Mouse (Mus musculus): ENCODE results near the gene Lgals3bp. TPM values are rescaled to one million over a fixed set of nuclear protein-coding genes. Genes with fewer than 3 reads are reported as not detected.
A peak's percentile ranks its signal among the peaks of the same experiment; 100 is the strongest.

The Lgals3bp gene
- polyA plus RNA-seq, 1 experiment from 2014 or later, result 44.3 TPM

DNA sequence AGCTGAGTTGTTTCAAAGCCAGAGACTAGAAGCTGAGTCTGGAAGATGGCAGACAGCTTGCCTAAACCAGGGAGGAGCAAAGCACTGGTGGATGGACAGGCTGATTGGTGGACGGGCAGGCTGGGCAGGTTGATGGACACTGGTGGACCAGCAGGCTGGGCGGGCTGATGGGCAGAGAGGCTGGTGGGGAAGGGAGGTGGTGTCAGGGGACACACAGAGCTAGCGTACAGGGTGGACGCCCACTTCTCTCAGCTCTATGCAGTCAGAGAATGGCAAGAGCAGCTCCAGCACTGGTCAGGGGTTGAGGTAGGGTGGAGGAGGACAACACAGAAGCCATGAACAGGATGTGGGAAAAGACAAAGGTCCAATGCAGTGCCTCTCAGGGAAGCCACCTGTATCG is 32.6 kb downstream of the Lgals3bp start:
- Histone ChIP-seq H3K4me3 (ENCODE audit: low read depth, low read length) (no peak overlapping the region), H3K4me2 (replicated peaks; ENCODE audit: low read depth, low read length) (no peak overlapping the region), H3K4me1 (ENCODE audit: insufficient read depth, low read depth, low read length) (no peaks in the 10 kb centered on the region), H3K9ac (replicated peaks; ENCODE audit: low read depth) (no peak overlapping the region), H3K27ac (ENCODE audit: low read length) (no peak overlapping the region), H3K36me3 (ENCODE audit: insufficient read depth, low read length) (no peaks in the 10 kb centered on the region), H3K27me3 (replicated peaks; ENCODE audit: insufficient read depth, low read length) (no peaks in the 10 kb centered on the region), H3K9me3 (ENCODE audit: low read length) (no peaks in the 10 kb centered on the region)
- ATAC-seq (no peak), DNase-seq (ENCODE audit: low spot score) (no peak)
- TF ChIP-seq CTCF (IDR thresholded peaks at IDR 0.05) (no peak), EP300 (IDR thresholded peaks at IDR 0.05) (no peak)
- 79% methylated on average over 5 of the region's 5 CpGs for WGBS

DNA sequence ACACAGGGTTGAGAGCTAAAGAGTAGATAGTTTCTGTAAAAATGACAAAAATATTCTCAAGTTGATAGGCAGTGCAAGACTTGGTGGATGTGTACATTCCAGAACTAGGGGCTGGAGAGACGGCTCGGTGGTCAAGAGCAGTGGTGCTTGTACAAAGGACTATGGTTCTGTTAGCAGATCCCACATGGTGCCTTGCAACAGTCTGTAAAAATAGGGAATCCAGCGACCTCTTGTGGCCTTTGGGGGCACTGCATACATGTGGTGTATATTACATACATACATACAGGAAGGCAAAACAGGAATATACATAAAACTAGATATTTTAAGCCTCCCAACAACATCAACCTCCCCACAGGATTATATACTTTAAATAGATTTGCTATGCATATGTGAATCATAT is 33.6 kb downstream of the Lgals3bp start:
- no peak for TF ChIP-seq EP300 (IDR thresholded peaks at IDR 0.05)
- TF ChIP-seq CTCF (IDR thresholded peaks at IDR 0.05), result peak; percentile 71
- H3K27ac ChIP-seq (ENCODE audit: low read length), result no peak overlapping the region
- H3K27me3 ChIP-seq (replicated peaks; ENCODE audit: insufficient read depth, low read length), result no peaks in the 10 kb centered on the region
- H3K36me3 ChIP-seq (ENCODE audit: insufficient read depth, low read length), result no peaks in the 10 kb centered on the region
- DNase-seq (ENCODE audit: low spot score) (peak; percentile 31), ATAC-seq (no peak)
- H3K4me3 ChIP-seq (ENCODE audit: low read depth, low read length), result no peak overlapping the region
- 63% methylated on average over 3 of the region's 3 CpGs for WGBS
- H3K9ac ChIP-seq (replicated peaks; ENCODE audit: low read depth), result no peak overlapping the region
- H3K4me1 ChIP-seq (ENCODE audit: insufficient read depth, low read depth, low read length), result peaks cover 8% of the 10 kb centered on the region; the same call in 1 of the 2 replicates
- no peaks in the 10 kb centered on the region for H3K9me3 ChIP-seq (ENCODE audit: low read length)
- no peak overlapping the region for H3K4me2 ChIP-seq (replicated peaks; ENCODE audit: low read depth, low read length)

DNA sequence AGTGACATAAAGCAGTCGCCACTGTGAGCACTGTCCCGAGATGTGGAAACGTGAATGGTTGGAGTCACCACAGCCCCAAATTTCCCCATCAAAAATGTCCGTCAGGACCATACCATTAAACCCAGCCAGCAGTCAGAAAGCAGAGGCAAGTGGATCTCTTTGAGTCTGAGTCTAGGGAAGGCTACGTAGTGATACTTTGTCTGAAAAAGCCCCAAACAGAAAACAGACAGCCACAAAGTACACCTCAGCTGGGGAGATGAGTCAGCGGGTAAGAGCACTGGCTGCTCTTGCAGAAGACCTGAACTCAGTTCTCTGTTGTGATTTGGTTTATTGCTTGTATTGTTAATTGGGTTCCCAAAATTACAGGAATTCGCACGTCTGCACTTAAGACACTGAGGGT is 35.3 kb downstream of the Lgals3bp start:
- H3K36me3 ChIP-seq (ENCODE audit: insufficient read depth, low read length), result no peaks in the 10 kb centered on the region
- H3K4me2 ChIP-seq (replicated peaks; ENCODE audit: low read depth, low read length), result no peak overlapping the region
- no peaks in the 10 kb centered on the region for H3K9me3 ChIP-seq (ENCODE audit: low read length)
- H3K9ac ChIP-seq (replicated peaks; ENCODE audit: low read depth), result no peak overlapping the region
- ATAC-seq (no peak), DNase-seq (ENCODE audit: low spot score) (no peak)
- H3K4me3 ChIP-seq (ENCODE audit: low read depth, low read length), result no peak overlapping the region
- H3K27me3 ChIP-seq (replicated peaks; ENCODE audit: insufficient read depth, low read length), result no peaks in the 10 kb centered on the region
- peaks cover 17% of the 10 kb centered on the region; the same call in 1 of the 2 replicates for H3K4me1 ChIP-seq (ENCODE audit: insufficient read depth, low read depth, low read length)
- no peak for TF ChIP-seq EP300 (IDR thresholded peaks at IDR 0.05)
- no peak for TF ChIP-seq CTCF (IDR thresholded peaks at IDR 0.05)
- WGBS, result 79% methylated on average over 8 of the region's 8 CpGs
- no peak overlapping the region for H3K27ac ChIP-seq (ENCODE audit: low read length)

DNA sequence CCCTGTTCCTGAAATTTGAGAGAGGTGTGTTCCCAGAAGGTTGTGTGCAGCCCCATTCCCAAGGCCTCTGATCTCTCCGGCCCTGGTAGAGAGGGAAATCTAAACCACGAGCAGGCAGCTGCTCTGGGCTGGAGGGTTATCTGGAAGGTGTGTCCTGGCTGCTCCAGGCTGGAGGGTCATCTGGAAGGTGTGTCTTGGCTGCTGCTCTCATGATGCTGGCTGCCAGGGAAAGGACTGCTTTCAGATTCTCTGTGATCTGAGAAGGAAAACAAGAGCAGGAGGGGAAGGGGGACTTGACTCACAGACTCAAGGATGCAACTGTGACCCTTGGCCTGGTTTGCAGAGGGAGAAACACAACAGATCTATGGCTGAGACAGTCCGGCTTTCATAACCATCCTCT is 35.8 kb downstream of the Lgals3bp start:
- H3K4me2 ChIP-seq (replicated peaks; ENCODE audit: low read depth, low read length), result no peak overlapping the region
- H3K4me1 ChIP-seq (ENCODE audit: insufficient read depth, low read depth, low read length), result peaks cover 18% of the 10 kb centered on the region; the same call in 1 of the 2 replicates
- H3K36me3 ChIP-seq (ENCODE audit: insufficient read depth, low read length), result no peaks in the 10 kb centered on the region
- 69% methylated on average over 3 of the region's 3 CpGs for WGBS
- no peak for TF ChIP-seq EP300 (IDR thresholded peaks at IDR 0.05)
- TF ChIP-seq CTCF (IDR thresholded peaks at IDR 0.05), result no peak
- no peak for ATAC-seq
- H3K4me3 ChIP-seq (ENCODE audit: low read depth, low read length), result no peak overlapping the region
- no peak overlapping the region for H3K27ac ChIP-seq (ENCODE audit: low read length)
- H3K9me3 ChIP-seq (ENCODE audit: low read length), result no peaks in the 10 kb centered on the region
- DNase-seq (ENCODE audit: low spot score), result peak; percentile 36
- no peak overlapping the region for H3K9ac ChIP-seq (replicated peaks; ENCODE audit: low read depth)
- no peaks in the 10 kb centered on the region for H3K27me3 ChIP-seq (replicated peaks; ENCODE audit: insufficient read depth, low read length)

DNA sequence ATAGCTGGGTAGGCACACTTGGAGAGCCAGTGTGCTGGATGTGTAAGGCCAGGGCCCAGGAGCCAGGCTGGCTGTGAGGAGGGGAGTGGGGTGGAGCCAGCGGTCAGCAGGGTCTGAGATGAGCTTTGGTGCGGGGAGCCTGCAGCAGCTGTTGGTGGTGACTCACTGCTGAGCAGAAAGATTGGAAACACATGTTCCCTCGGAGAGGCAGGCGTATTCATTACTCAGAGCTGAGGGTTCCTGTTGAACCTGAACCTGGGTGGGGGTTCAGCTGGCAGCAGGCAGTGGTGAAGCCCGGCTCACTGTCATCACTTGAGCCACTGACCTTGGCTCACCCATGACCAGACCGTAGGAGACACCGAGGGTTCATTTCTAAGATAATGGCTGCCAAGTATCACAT is 36.7 kb downstream of the Lgals3bp start:
- Histone ChIP-seq H3K36me3 (ENCODE audit: insufficient read depth, low read length) (no peaks in the 10 kb centered on the region), H3K27ac (ENCODE audit: low read length) (no peak overlapping the region), H3K9ac (replicated peaks; ENCODE audit: low read depth) (no peak overlapping the region), H3K4me1 (ENCODE audit: insufficient read depth, low read depth, low read length) (peaks cover 28% of the 10 kb centered on the region; the same call in 1 of the 2 replicates), H3K4me3 (ENCODE audit: low read depth, low read length) (no peak overlapping the region), H3K4me2 (replicated peaks; ENCODE audit: low read depth, low read length) (no peak overlapping the region), H3K27me3 (replicated peaks; ENCODE audit: insufficient read depth, low read length) (no peaks in the 10 kb centered on the region), H3K9me3 (ENCODE audit: low read length) (no peaks in the 10 kb centered on the region)
- ATAC-seq (peak; percentile 46), DNase-seq (ENCODE audit: low spot score) (peak; percentile 90)
- TF ChIP-seq CTCF (IDR thresholded peaks at IDR 0.05) (no peak), EP300 (IDR thresholded peaks at IDR 0.05) (no peak)
- WGBS, result 54% methylated on average over 7 of the region's 7 CpGs

DNA sequence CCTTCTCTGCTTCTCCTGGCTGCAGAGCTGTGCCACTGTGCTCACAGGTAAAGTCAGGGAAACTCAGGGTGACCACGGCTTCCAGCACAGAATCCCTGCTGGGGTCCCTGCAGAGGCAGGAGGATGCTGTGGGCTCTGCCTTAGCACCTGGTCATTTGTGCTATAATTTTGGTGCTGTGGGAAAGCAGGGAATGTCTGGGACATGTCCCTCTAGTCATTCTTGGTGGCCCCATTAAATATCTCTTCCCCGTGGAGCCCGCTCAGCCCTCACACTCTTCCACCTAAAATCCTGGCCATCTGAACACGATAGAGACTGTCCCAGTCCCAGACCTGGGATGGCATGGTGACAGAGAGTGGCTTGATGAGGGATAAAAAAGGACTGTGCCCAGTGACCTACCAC is 37.9 kb downstream of the Lgals3bp start:
- DNase-seq (ENCODE audit: low spot score) (no peak), ATAC-seq (no peak)
- no peaks in the 10 kb centered on the region for H3K9me3 ChIP-seq (ENCODE audit: low read length)
- peaks cover 28% of the 10 kb centered on the region; the same call in 1 of the 2 replicates for H3K4me1 ChIP-seq (ENCODE audit: insufficient read depth, low read depth, low read length)
- TF ChIP-seq EP300 (IDR thresholded peaks at IDR 0.05) (no peak), CTCF (IDR thresholded peaks at IDR 0.05) (no peak)
- no peak overlapping the region for H3K4me2 ChIP-seq (replicated peaks; ENCODE audit: low read depth, low read length)
- WGBS, result 88% methylated on average over 4 of the region's 4 CpGs
- H3K4me3 ChIP-seq (ENCODE audit: low read depth, low read length), result no peak overlapping the region
- no peaks in the 10 kb centered on the region for H3K27me3 ChIP-seq (replicated peaks; ENCODE audit: insufficient read depth, low read length)
- H3K27ac ChIP-seq (ENCODE audit: low read length), result no peak overlapping the region
- H3K36me3 ChIP-seq (ENCODE audit: insufficient read depth, low read length), result no peaks in the 10 kb centered on the region
- no peak overlapping the region for H3K9ac ChIP-seq (replicated peaks; ENCODE audit: low read depth)

Data from lung, postnatal 0 days (tissue).